Mouse (Mus musculus) layer of hippocampus, adult 2 months (tissue): ENCODE measurements around the gene Cst12. TPM values are rescaled to one million over a fixed set of nuclear protein-coding genes. Genes with fewer than 3 reads are reported as not detected.
"Not testable (repeated sequence)": the region's sequence is repeated elsewhere in the genome, so short reads cannot be mapped to it uniquely, and the experiment has no call there.

Source experiments
- DNase-seq, 2 experiments: peaks; one replicate each; pipeline ENCODE4 v3.0.0; 2022; ENCODE audit warnings: low spot score in 2 of 2
- H3K27ac ChIP-seq: fragments of 200-600 bp; 2 replicates; pipeline ENCODE4 v1.8.1; 2022
- H3K4me3 ChIP-seq: fragments of 200-600 bp; 2 replicates; pipeline ENCODE4 v1.8.1; 2022; ENCODE audit warnings: mild to moderate bottlenecking
- CTCF ChIP-seq: fragments of 200-600 bp; conservative IDR thresholded peaks from 2 replicates; pipeline ENCODE4 v1.8.1; 2022; ENCODE audit warnings: antibody characterized with exemption, mild to moderate bottlenecking, moderate library complexity
- long read RNA-seq, 2 experiments: library from polyadenylated mRNA; stranded (forward); transcript quantifications; one replicate each; pipeline ENCODE4 v2.0.0; 2021; ENCODE audit warnings: borderline mapping rate in 2 of 2
- total RNA-seq, 2 experiments: library from RNA; stranded (reverse); gene quantifications; 2 replicates each; pipeline ENCODE4 v1.2.3; 2021

Gene Cst12
- total RNA-seq, result 1 to 10 TPM; 3.3 to 4.4 TPM
- long read RNA-seq, experiment 1, partial matches to known transcripts, result 0 of 4 reads
- long read RNA-seq, experiment 1, other reads (novel, unspliced or antisense), result 0 of 4 reads
- long read RNA-seq, experiment 2, partial matches to known transcripts, result 0 of 4 reads
- long read RNA-seq, experiment 2, other reads (novel, unspliced or antisense), result 0 of 4 reads

GRCm38 (mm10) chr2:148789142-148789541 is at the start of gene Cst12:
TSS of gene Cst12 (plus strand) at chr2:148789361.
- no peak within 1 kb of the TSS for H3K27ac ChIP-seq
- no peak for DNase-seq
- no peak within 1 kb of the TSS for H3K4me3 ChIP-seq
- no peak for TF ChIP-seq CTCF

- TF ChIP-seq CTCF, result no peak
- no peak for DNase-seq
- Histone ChIP-seq H3K27ac (peak overlapping the region; percentile 14; the same call in 1 of the 2 replicates), H3K4me3 (no peak overlapping the region)
These were observed 46.2 kb upstream of the Cst12 start for GRCm38 (mm10) chr2:148743001-148743400.

GRCm38 (mm10) chr2:148743846-148744407 is 45.2 kb upstream of the Cst12 start:
- H3K4me3 ChIP-seq, result no peak overlapping the region
- no peak for DNase-seq
- no peak for TF ChIP-seq CTCF
- H3K27ac ChIP-seq, result peak overlapping the region; percentile 10; the same call in 1 of the 2 replicates

GRCm38 (mm10) chr2:148750058-148750457 is 39.1 kb upstream of the Cst12 start, which contains the start of gene Cstl1:
TSS of gene Cstl1 (plus strand) at chr2:148750358.
- Histone ChIP-seq H3K4me3 (no peak within 1 kb of the TSS), H3K27ac (no peak within 1 kb of the TSS)
- DNase-seq, result no peak
- no peak for TF ChIP-seq CTCF

- Histone ChIP-seq H3K27ac (peak overlapping the region; percentile 74), H3K4me3 (peak overlapping the region; percentile 64)
- peak; percentile 77 to 80 for DNase-seq
- TF ChIP-seq CTCF, result peak; percentile 73
These were observed 37.0 kb upstream of the Cst12 start for GRCm38 (mm10) chr2:148751893-148752813.

- no peak for DNase-seq
- Histone ChIP-seq H3K4me3 (no peak overlapping the region), H3K27ac (no peak overlapping the region)
- TF ChIP-seq CTCF, result no peak
These were observed 34.8 kb upstream of the Cst12 start for GRCm38 (mm10) chr2:148754310-148754846.

- DNase-seq, result no peak
- no peak overlapping the region for H3K4me3 ChIP-seq
- no peak overlapping the region for H3K27ac ChIP-seq
- no peak for TF ChIP-seq CTCF
These were observed 25.3 kb upstream of the Cst12 start for GRCm38 (mm10) chr2:148763648-148764388.

GRCm38 (mm10) chr2:148771397-148771796 is 17.8 kb upstream of the Cst12 start, which contains the start of gene Cst11:
TSS of gene Cst11 (minus strand) at chr2:148771497.
- not testable (repeated sequence) for H3K27ac ChIP-seq, DNase-seq, H3K4me3 ChIP-seq

GRCm38 (mm10) chr2:148781709-148782108 is 7.5 kb upstream of the Cst12 start, which contains the start of gene 8030411F24Rik:
TSS of gene 8030411F24Rik (plus strand) at chr2:148782009.
- DNase-seq, result no peak
- no peak within 1 kb of the TSS for H3K4me3 ChIP-seq
- H3K27ac ChIP-seq, result no peak within 1 kb of the TSS
- no peak for TF ChIP-seq CTCF

GRCm38 (mm10) chr2:148798485-148798884 is 9.3 kb downstream of the Cst12 start, which contains the start of gene Cst8:
TSS of gene Cst8 (plus strand) at chr2:148798785.
- no peak within 1 kb of the TSS for H3K4me3 ChIP-seq
- no peak within 1 kb of the TSS for H3K27ac ChIP-seq
- no peak for TF ChIP-seq CTCF
- DNase-seq, result no peak

GRCm38 (mm10) chr2:148801491-148801921 is 12.3 kb downstream of the Cst12 start:
- peak in 1 of 2 experiments; percentile 11 for DNase-seq
- TF ChIP-seq CTCF, result no peak
- no peak overlapping the region for H3K27ac ChIP-seq
- no peak overlapping the region for H3K4me3 ChIP-seq

- TF ChIP-seq CTCF, result no peak
- Histone ChIP-seq H3K27ac (no peak overlapping the region), H3K4me3 (no peak overlapping the region)
- DNase-seq, result no peak
These were observed 17.5 kb downstream of the Cst12 start for GRCm38 (mm10) chr2:148806696-148807095.
